Mouse (Mus musculus) hindbrain, embryonic 12.5 days (tissue): ENCODE measurements around the gene Sox30. TPM values are rescaled to one million over a fixed set of nuclear protein-coding genes. Genes with fewer than 3 reads are reported as not detected.
A peak's percentile ranks its signal among the peaks of the same experiment; 100 is the strongest.

ENCODE experiments used
- ATAC-seq: fragments of 200-750 bp; cut with Nextera tagmentation; 2 replicates; pipeline ENCODE4 v1.8.0; 2017; ENCODE audit warnings: moderate TSS enrichment; ENCODE audit not compliant: low FRiP score
- H3K27ac ChIP-seq: fragments of 300-500 bp; sonication (generic); 2 replicates; pipeline ENCODE4 v1.5.1; 2016; ENCODE audit warnings: mild to moderate bottlenecking
- H3K27me3 ChIP-seq: fragments of 300-500 bp; sonication (generic); 2 replicates; pipeline ENCODE4 v1.6.1; 2016; ENCODE audit warnings: mild to moderate bottlenecking
- H3K36me3 ChIP-seq: fragments of 300-500 bp; sonication (generic); 2 replicates; pipeline ENCODE4 v1.6.1; 2016; ENCODE audit warnings: mild to moderate bottlenecking
- H3K4me1 ChIP-seq: fragments of 300-500 bp; sonication (generic); 2 replicates; pipeline ENCODE4 v1.6.1; 2016
- H3K4me2 ChIP-seq: fragments of 300-500 bp; sonication (generic); replicated peaks from 2 replicates; pipeline ENCODE4 v1.6.1; 2016; ENCODE audit warnings: mild to moderate bottlenecking
- H3K4me3 ChIP-seq: fragments of 300-500 bp; sonication (generic); 2 replicates; pipeline ENCODE4 v1.5.1; 2016; ENCODE audit warnings: mild to moderate bottlenecking
- H3K9ac ChIP-seq: fragments of 300-500 bp; sonication (generic); 2 replicates; pipeline ENCODE4 v1.6.1; 2016; ENCODE audit warnings: mild to moderate bottlenecking, moderate library complexity
- H3K9me3 ChIP-seq: fragments of 300-500 bp; sonication (generic); replicated peaks from 2 replicates; pipeline ENCODE4 v1.6.1; 2016; ENCODE audit warnings: mild to moderate bottlenecking
- WGBS: fragments of 180-500 bp; shearing (Covaris S2); methylation state at CpG from one replicate; pipeline ENCODE4 v1.1.7; 2016; 5-methylcytosine and 5-hydroxymethylcytosine counted together
- polyA plus RNA-seq: library from polyadenylated mRNA; unstranded; fragments of >200 nt; fragmentation: Nextera tagmentation; extraction: Ambion mirVana; gene quantifications from 2 replicates; pipeline ENCODE4 v1.2.1, GENCODE M21; 2016

Sox30 gene
- 0.14 and 0.25 TPM in 2 replicates for polyA plus RNA-seq

- H3K4me1 ChIP-seq, result 0 out of 2 replicates have a peak, but pooled peaks cover 5% of the 10 kb centered on the region
- H3K9ac ChIP-seq, result peak within 1 kb of the TSS; percentile 80
- H3K36me3 ChIP-seq, result no peaks in the 10 kb centered on the region
- peak; percentile 98 for ATAC-seq
- peak within 1 kb of the TSS; percentile 72 for H3K4me2 ChIP-seq
- peak within 1 kb of the TSS; percentile 64 for H3K27ac ChIP-seq
- 7% methylated on average over 97 of the region's 115 CpGs for WGBS
- no peaks in the 10 kb centered on the region for H3K9me3 ChIP-seq
- H3K4me3 ChIP-seq, result peak within 1 kb of the TSS; percentile 64
- H3K27me3 ChIP-seq, result no peaks in the 10 kb centered on the region
These were observed at the start of gene Sox30 for GRCm38 (mm10) chr11:45979946-45980892. Gene Sox30, plus strand, starts transcription at chr11:45980310.

GRCm38 (mm10) chr11:45932771-45933170, 47.3 kb upstream of the Sox30 start:
- H3K9me3 ChIP-seq, result no peaks in the 10 kb centered on the region
- no peaks in the 10 kb centered on the region for H3K27me3 ChIP-seq
- 88% methylated on average over 10 of the region's 10 CpGs for WGBS
- no peak overlapping the region for H3K27ac ChIP-seq
- H3K4me3 ChIP-seq, result no peak overlapping the region
- no peak for ATAC-seq
- peaks cover 61% of the 10 kb centered on the region for H3K36me3 ChIP-seq
- H3K4me2 ChIP-seq, result no peak overlapping the region
- H3K9ac ChIP-seq, result no peak overlapping the region
- no peaks in the 10 kb centered on the region for H3K4me1 ChIP-seq

GRCm38 (mm10) chr11:45937478-45937877, 42.6 kb upstream of the Sox30 start:
- Histone ChIP-seq H3K27me3 (no peaks in the 10 kb centered on the region), H3K9me3 (no peaks in the 10 kb centered on the region), H3K27ac (no peak overlapping the region), H3K4me1 (peaks cover 4% of the 10 kb centered on the region; the same call in 1 of the 2 replicates), H3K4me2 (no peak overlapping the region), H3K36me3 (peaks cover 46% of the 10 kb centered on the region), H3K4me3 (no peak overlapping the region), H3K9ac (no peak overlapping the region)
- no peak for ATAC-seq
- WGBS, result 97% methylated on average over 8 of the region's 8 CpGs

GRCm38 (mm10) chr11:45938917-45939316, 41.2 kb upstream of the Sox30 start:
- peaks cover 18% of the 10 kb centered on the region for H3K4me1 ChIP-seq
- 95% methylated on average over 8 of the region's 8 CpGs for WGBS
- no peak overlapping the region for H3K4me3 ChIP-seq
- no peak overlapping the region for H3K4me2 ChIP-seq
- no peak overlapping the region for H3K9ac ChIP-seq
- no peak for ATAC-seq
- H3K36me3 ChIP-seq, result peaks cover 32% of the 10 kb centered on the region
- H3K9me3 ChIP-seq, result no peaks in the 10 kb centered on the region
- no peak overlapping the region for H3K27ac ChIP-seq
- H3K27me3 ChIP-seq, result no peaks in the 10 kb centered on the region

GRCm38 (mm10) chr11:45942281-45942680, 37.8 kb upstream of the Sox30 start:
- WGBS, result 92% methylated on average over 7 of the region's 7 CpGs
- H3K4me2 ChIP-seq, result no peak overlapping the region
- ATAC-seq, result no peak

GRCm38 (mm10) chr11:45943108-45943705, 36.9 kb upstream of the Sox30 start:
- peak overlapping the region; percentile 90; the same call in 1 of the 2 replicates for H3K9ac ChIP-seq
- peak overlapping the region; percentile 75 for H3K4me3 ChIP-seq
- H3K27ac ChIP-seq, result no peak overlapping the region
- H3K27me3 ChIP-seq, result no peaks in the 10 kb centered on the region
- 70% methylated on average over 7 of the region's 7 CpGs for WGBS
- peaks cover 19% of the 10 kb centered on the region for H3K4me1 ChIP-seq
- ATAC-seq, result no peak
- H3K4me2 ChIP-seq, result peak overlapping the region; percentile 78
- no peaks in the 10 kb centered on the region for H3K9me3 ChIP-seq
- peaks cover 4% of the 10 kb centered on the region; the same call in 1 of the 2 replicates for H3K36me3 ChIP-seq

More at GRCm38 (mm10) chr11:45942281-45942680, 37.8 kb upstream of the Sox30 start:
- Histone ChIP-seq H3K9ac (no peak overlapping the region), H3K27ac (no peak overlapping the region), H3K4me3 (no peak overlapping the region), H3K9me3 (no peaks in the 10 kb centered on the region), H3K27me3 (no peaks in the 10 kb centered on the region), H3K36me3 (peaks cover 3% of the 10 kb centered on the region; the same call in 1 of the 2 replicates), H3K4me1 (peaks cover 19% of the 10 kb centered on the region)

- no peaks in the 10 kb centered on the region for H3K9me3 ChIP-seq
- WGBS, result under 1% methylated on average over 49 of the region's 49 CpGs
These were observed 36.0 kb upstream of the Sox30 start for GRCm38 (mm10) chr11:45943891-45944642.

GRCm38 (mm10) chr11:45944643-45945156, 35.4 kb upstream of the Sox30 start, which contains the start of gene Lsm11:
Gene Lsm11, minus strand, starts transcription at chr11:45944935.
- peak within 1 kb of the TSS; percentile 78 for H3K4me2 ChIP-seq
- peaks cover 19% of the 10 kb centered on the region for H3K4me1 ChIP-seq
- no peaks in the 10 kb centered on the region for H3K9me3 ChIP-seq
- no peaks in the 10 kb centered on the region for H3K27me3 ChIP-seq
- H3K4me3 ChIP-seq, result peak within 1 kb of the TSS; percentile 75
- H3K36me3 ChIP-seq, result peaks cover 16% of the 10 kb centered on the region; the same call in 1 of the 2 replicates
- ATAC-seq, result peak; percentile 93
- under 1% methylated on average over 55 of the region's 55 CpGs for WGBS
- H3K27ac ChIP-seq, result peak within 1 kb of the TSS; percentile 83
- peak within 1 kb of the TSS; percentile 90 for H3K9ac ChIP-seq

More at GRCm38 (mm10) chr11:45943891-45944642, 36.0 kb upstream of the Sox30 start:
- ATAC-seq, result peak; percentile 60
- H3K36me3 ChIP-seq, result peaks cover 10% of the 10 kb centered on the region; the same call in 1 of the 2 replicates
- peak overlapping the region; percentile 75 for H3K4me3 ChIP-seq
- H3K4me2 ChIP-seq, result peak overlapping the region; percentile 78
- H3K27me3 ChIP-seq, result no peaks in the 10 kb centered on the region
- peaks cover 19% of the 10 kb centered on the region for H3K4me1 ChIP-seq
- peak overlapping the region; percentile 90 for H3K9ac ChIP-seq
- H3K27ac ChIP-seq, result peak overlapping the region; percentile 83

GRCm38 (mm10) chr11:45946796-45947195, 33.3 kb upstream of the Sox30 start:
- H3K27ac ChIP-seq, result no peak overlapping the region
- peaks cover 16% of the 10 kb centered on the region for H3K4me1 ChIP-seq
- no peaks in the 10 kb centered on the region for H3K27me3 ChIP-seq
- H3K36me3 ChIP-seq, result peaks cover 29% of the 10 kb centered on the region; the same call in 1 of the 2 replicates
- no peak for ATAC-seq
- no peak overlapping the region for H3K4me2 ChIP-seq
- no peak overlapping the region for H3K4me3 ChIP-seq
- H3K9me3 ChIP-seq, result no peaks in the 10 kb centered on the region
- H3K9ac ChIP-seq, result no peak overlapping the region
- WGBS, result 84% methylated on average over 4 of the region's 4 CpGs

- no peak for ATAC-seq
- WGBS, result 92% methylated on average over 2 of the region's 2 CpGs
- no peak overlapping the region for H3K4me3 ChIP-seq
These were observed 32.6 kb upstream of the Sox30 start for GRCm38 (mm10) chr11:45947491-45947890.

GRCm38 (mm10) chr11:45955127-45955627, 24.9 kb upstream of the Sox30 start, which contains the start of gene Thg1l:
Gene Thg1l, minus strand, starts transcription at chr11:45955494.
- Histone ChIP-seq H3K36me3 (peaks cover 11% of the 10 kb centered on the region; the same call in 1 of the 2 replicates), H3K4me1 (0 out of 2 replicates have a peak, but pooled peaks cover 3% of the 10 kb centered on the region), H3K27me3 (no peaks in the 10 kb centered on the region), H3K4me2 (peak within 1 kb of the TSS; percentile 61), H3K9ac (peak within 1 kb of the TSS; percentile 54), H3K9me3 (no peaks in the 10 kb centered on the region), H3K4me3 (peak within 1 kb of the TSS; percentile 63), H3K27ac (peak within 1 kb of the TSS; percentile 40; the same call in 1 of the 2 replicates)
- ATAC-seq, result peak; percentile 99
- WGBS, result under 1% methylated on average over 32 of the region's 32 CpGs

More at GRCm38 (mm10) chr11:45947491-45947890, 32.6 kb upstream of the Sox30 start:
- H3K27ac ChIP-seq, result no peak overlapping the region
- no peaks in the 10 kb centered on the region for H3K9me3 ChIP-seq
- H3K36me3 ChIP-seq, result peaks cover 31% of the 10 kb centered on the region; the same call in 1 of the 2 replicates
- no peak overlapping the region for H3K4me2 ChIP-seq
- no peak overlapping the region for H3K9ac ChIP-seq
- no peaks in the 10 kb centered on the region for H3K27me3 ChIP-seq
- peaks cover 15% of the 10 kb centered on the region for H3K4me1 ChIP-seq
